Mouse (Mus musculus) heart, postnatal 0 days (tissue): ENCODE measurements around the gene Taf6l.

Experiments used
- CTCF ChIP-seq: IDR thresholded peaks from 2 replicates; pipeline ENCODE4 v1.5.1; 2016; ENCODE audit warnings: antibody characterized with exemption, control low read depth, low read depth
- EP300 ChIP-seq: IDR thresholded peaks from 2 replicates; pipeline ENCODE4 v1.6.1; 2016; ENCODE audit warnings: antibody characterized with exemption, low read depth

DNA sequence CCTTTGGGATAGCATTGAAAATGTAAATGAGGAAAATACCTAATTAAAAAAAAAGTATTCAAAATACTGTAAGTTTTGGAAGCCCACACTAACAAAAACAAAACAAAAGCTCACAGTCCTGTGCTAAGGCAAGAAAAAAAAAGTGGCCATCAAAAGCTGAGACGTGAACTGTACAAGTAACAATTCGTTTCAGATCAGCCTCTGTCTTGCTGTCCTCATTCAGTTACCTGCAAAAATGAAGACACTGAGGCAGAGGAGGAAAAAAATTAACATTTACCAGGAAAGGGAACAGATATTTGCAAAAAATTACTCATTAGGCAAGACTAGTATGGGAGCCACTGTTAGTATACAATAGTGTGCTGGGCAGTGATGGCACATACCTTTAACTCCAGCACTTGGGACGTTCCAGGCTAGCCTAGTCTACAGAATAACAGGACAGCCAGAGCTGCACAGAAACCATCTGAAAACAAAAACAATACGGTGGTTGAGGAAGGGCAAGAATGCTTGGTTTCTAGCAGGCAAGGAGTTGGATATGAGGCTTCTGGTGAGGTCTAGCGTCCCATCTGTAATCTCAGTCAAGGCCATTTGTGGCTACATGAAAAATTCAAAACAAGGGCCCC, 58.6 kb downstream of the Taf6l start:
- no peak for TF ChIP-seq CTCF
- TF ChIP-seq EP300: no peak
